Mouse (Mus musculus) erythroblast, embryonic 14.5 days (primary cell): ENCODE data around the gene Clip3. TPM values are rescaled to one million over a fixed set of nuclear protein-coding genes. Genes with fewer than 3 reads are reported as not detected.

ENCODE experiments used
- H3K27me3 ChIP-seq: 2 replicates; pipeline ENCODE4 v1.6.1; 2012; ENCODE audit warnings: inconsistent platforms; ENCODE audit not compliant: control insufficient read depth
- H3K36me3 ChIP-seq: 2 replicates; pipeline ENCODE4 v1.6.1; 2012; ENCODE audit warnings: mild to moderate bottlenecking, inconsistent platforms; ENCODE audit not compliant: control insufficient read depth
- H3K4me1 ChIP-seq: 2 replicates; pipeline ENCODE4 v1.6.1; 2012; ENCODE audit warnings: inconsistent platforms; ENCODE audit not compliant: control insufficient read depth
- H3K4me3 ChIP-seq: replicated peaks from 2 replicates; pipeline ENCODE3; 2012; ENCODE audit warnings: moderate library complexity, mild to moderate bottlenecking, inconsistent platforms
- H3K9me3 ChIP-seq: 2 replicates; pipeline ENCODE4 v1.6.1; 2012; ENCODE audit warnings: low read length, inconsistent platforms, mixed read lengths; ENCODE audit not compliant: control insufficient read depth
- GATA1 ChIP-seq: IDR thresholded peaks from 2 replicates; pipeline ENCODE4 v1.6.1; 2012; ENCODE audit warnings: low read length, inconsistent platforms, mixed read lengths
- TAL1 ChIP-seq: IDR thresholded peaks from 3 replicates; pipeline ENCODE4 v1.6.1; 2012; ENCODE audit warnings: low read length, inconsistent platforms, mixed read lengths
- polyA plus RNA-seq: library from polyadenylated mRNA; stranded (reverse); fragments of >175 nt; gene quantifications from 2 replicates; pipeline ENCODE4 v1.2.3, GENCODE M21; 2012

Clip3 gene
- not detected in 2 replicates for polyA plus RNA-seq

- Histone ChIP-seq H3K9me3 (no peaks in the 10 kb centered on the region), H3K4me1 (peaks cover 3% of the 10 kb centered on the region), H3K36me3 (no peaks in the 10 kb centered on the region), H3K4me3 (no peak within 1 kb of the TSS), H3K27me3 (peaks cover 21% of the 10 kb centered on the region)
- TF ChIP-seq TAL1 (no peak), GATA1 (no peak)
These were observed at the start of gene Clip3 for GRCm38 (mm10) chr7:30291215-30292131. TSS of gene Clip3 (plus strand) at chr7:30291728.

- H3K9me3 ChIP-seq: no peaks in the 10 kb centered on the region
- H3K4me1 ChIP-seq: no peaks in the 10 kb centered on the region
- TF ChIP-seq TAL1 (no peak), GATA1 (no peak)
- H3K36me3 ChIP-seq: peaks cover 95% of the 10 kb centered on the region
- H3K27me3 ChIP-seq: no peaks in the 10 kb centered on the region
- H3K4me3 ChIP-seq: no peak overlapping the region
These were observed 39.3 kb upstream of the Clip3 start for GRCm38 (mm10) chr7:30251956-30252954.

GRCm38 (mm10) chr7:30265041-30265440, 26.5 kb upstream of the Clip3 start:
- H3K4me3 ChIP-seq: no peak overlapping the region
- no peaks in the 10 kb centered on the region for H3K4me1 ChIP-seq
- no peaks in the 10 kb centered on the region for H3K9me3 ChIP-seq
- H3K27me3 ChIP-seq: no peaks in the 10 kb centered on the region
- H3K36me3 ChIP-seq: peaks cover 93% of the 10 kb centered on the region
- TF ChIP-seq TAL1: no peak

- H3K27me3 ChIP-seq: no peaks in the 10 kb centered on the region
- H3K9me3 ChIP-seq: no peaks in the 10 kb centered on the region
- TF ChIP-seq TAL1 (no peak), GATA1 (no peak)
- no peak overlapping the region for H3K4me3 ChIP-seq
- no peaks in the 10 kb centered on the region for H3K4me1 ChIP-seq
- peaks cover 93% of the 10 kb centered on the region for H3K36me3 ChIP-seq
These were observed 26.0 kb upstream of the Clip3 start for GRCm38 (mm10) chr7:30265531-30265930.

DNA sequence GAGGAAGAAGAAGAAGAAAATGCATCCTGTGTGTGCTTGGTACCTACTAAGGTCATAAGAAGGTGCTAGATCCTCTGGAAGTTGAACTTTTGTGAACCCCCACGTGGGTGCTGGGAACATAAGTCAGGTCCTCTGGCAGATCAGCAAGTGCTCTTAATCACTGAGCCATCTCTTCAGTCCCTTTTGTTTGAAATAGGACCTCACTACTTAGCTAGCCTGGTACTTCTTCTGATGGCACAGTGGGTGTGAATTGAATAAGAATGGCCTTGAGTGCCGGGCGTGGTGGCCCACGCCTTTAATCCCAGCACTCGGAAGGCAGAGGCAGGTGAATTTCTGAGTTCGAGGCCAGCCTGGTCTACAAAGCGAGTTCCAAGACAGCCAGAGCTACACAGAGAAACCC, 25.6 kb upstream of the Clip3 start:
- peaks cover 94% of the 10 kb centered on the region for H3K36me3 ChIP-seq
- no peak for TF ChIP-seq GATA1
- no peak for TF ChIP-seq TAL1
- H3K4me1 ChIP-seq: no peaks in the 10 kb centered on the region
- H3K27me3 ChIP-seq: no peaks in the 10 kb centered on the region
- H3K9me3 ChIP-seq: no peaks in the 10 kb centered on the region
- no peak overlapping the region for H3K4me3 ChIP-seq

GRCm38 (mm10) chr7:30266780-30267179, 24.7 kb upstream of the Clip3 start:
- peaks cover 94% of the 10 kb centered on the region for H3K36me3 ChIP-seq
- H3K4me1 ChIP-seq: no peaks in the 10 kb centered on the region
- TF ChIP-seq GATA1: no peak
- no peak for TF ChIP-seq TAL1
- H3K4me3 ChIP-seq: no peak overlapping the region
- no peaks in the 10 kb centered on the region for H3K27me3 ChIP-seq
- no peaks in the 10 kb centered on the region for H3K9me3 ChIP-seq

DNA sequence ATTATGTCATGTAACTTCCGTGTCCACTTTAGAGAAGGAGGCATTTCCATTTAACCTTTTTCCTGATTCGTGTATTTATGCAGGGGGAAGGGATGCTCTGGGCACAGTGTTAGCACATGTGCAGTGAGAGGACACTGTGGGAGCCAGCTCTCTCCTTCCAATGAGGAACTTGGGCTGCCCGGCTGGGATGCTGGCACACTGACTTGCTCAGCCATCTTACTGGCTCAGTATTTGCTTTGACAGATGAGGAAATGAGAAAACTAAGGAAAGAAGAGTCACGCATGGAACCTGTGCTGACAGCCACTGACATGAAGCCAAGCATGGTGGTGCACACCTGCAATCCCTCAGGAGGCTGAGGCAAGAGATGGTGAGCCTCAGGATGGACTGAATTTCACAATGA, 21.9 kb upstream of the Clip3 start:
- Histone ChIP-seq H3K27me3 (no peaks in the 10 kb centered on the region), H3K36me3 (peaks cover 97% of the 10 kb centered on the region), H3K9me3 (no peaks in the 10 kb centered on the region), H3K4me1 (no peaks in the 10 kb centered on the region), H3K4me3 (no peak overlapping the region)
- TF ChIP-seq GATA1 (no peak), TAL1 (no peak)

GRCm38 (mm10) chr7:30274383-30274782, 17.1 kb upstream of the Clip3 start:
- Histone ChIP-seq H3K36me3 (peaks cover 76% of the 10 kb centered on the region), H3K4me1 (peaks cover 24% of the 10 kb centered on the region), H3K9me3 (no peaks in the 10 kb centered on the region), H3K27me3 (no peaks in the 10 kb centered on the region), H3K4me3 (no peak overlapping the region)
- TF ChIP-seq TAL1 (no peak), GATA1 (no peak)

DNA sequence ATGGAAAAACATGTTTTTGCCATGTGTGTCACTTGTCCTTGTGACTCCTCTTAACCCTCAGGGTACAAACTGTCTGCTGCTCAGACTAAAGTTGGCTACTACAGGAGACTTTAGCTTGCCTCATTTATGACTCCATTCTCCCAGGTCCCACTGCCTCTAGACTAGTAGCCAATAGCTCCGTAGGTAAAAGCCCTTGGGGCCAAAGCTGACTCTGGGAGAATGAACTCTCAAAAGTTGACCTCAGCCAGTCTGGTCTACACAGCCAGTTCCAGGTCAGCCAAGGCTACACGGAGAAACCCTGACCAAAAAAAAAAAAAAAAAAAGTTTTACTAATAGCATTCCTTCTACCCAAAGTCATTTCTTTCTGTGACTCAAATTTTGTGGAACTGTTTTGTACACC, 12.6 kb upstream of the Clip3 start:
- peak overlapping the region; percentile 83 for H3K4me3 ChIP-seq

More for the DNA sequence above, 12.6 kb upstream of the Clip3 start:
- Histone ChIP-seq H3K36me3 (peaks cover 32% of the 10 kb centered on the region), H3K9me3 (no peaks in the 10 kb centered on the region), H3K27me3 (no peaks in the 10 kb centered on the region), H3K4me1 (peaks cover 45% of the 10 kb centered on the region)
- TF ChIP-seq GATA1 (no peak), TAL1 (no peak)
